Mouse (Mus musculus): ENCODE results near the gene Otogl. TPM values are rescaled to one million over a fixed set of nuclear protein-coding genes. Genes with fewer than 3 reads are reported as not detected.

Gene Otogl
- polyA plus RNA-seq, 1 experiment from 2014 or later = 0.10 TPM

Other genes starting within 250 kb of the Otogl start
- gene Ptprq, start 192.1 kb downstream of the Otogl start, polyA plus RNA-seq (2016; fragmentation: Nextera tagmentation; extraction: Ambion mirVana) = not detected in 2 replicates